Mouse (Mus musculus) intestine, embryonic 16.5 days (tissue): ENCODE data around the gene Borcs7. TPM values are rescaled to one million over a fixed set of nuclear protein-coding genes. Genes with fewer than 3 reads are reported as not detected.
A peak's percentile ranks its signal among the peaks of the same experiment; 100 is the strongest.

Experiments
- ATAC-seq: fragments of 200-750 bp; cut with Nextera tagmentation; 2 replicates; pipeline ENCODE4 v1.8.0; 2017; ENCODE audit warnings: moderate TSS enrichment, moderate library complexity
- H3K27ac ChIP-seq: fragments of 300-500 bp; sonication (generic); 2 replicates; pipeline ENCODE4 v1.5.1; 2014; ENCODE audit warnings: mild to moderate bottlenecking, low read length
- H3K27me3 ChIP-seq: fragments of 300-500 bp; sonication (generic); replicated peaks from 2 replicates; pipeline ENCODE4 v1.6.1; 2014; ENCODE audit warnings: low read length, control low read depth, mixed read lengths; ENCODE audit not compliant: control insufficient read depth, insufficient read depth
- H3K36me3 ChIP-seq: fragments of 300-500 bp; sonication (generic); 2 replicates; pipeline ENCODE4 v1.6.1; 2014; ENCODE audit warnings: low read length, control low read depth; ENCODE audit not compliant: control insufficient read depth, insufficient read depth
- H3K4me1 ChIP-seq: fragments of 300-500 bp; sonication (generic); 2 replicates; pipeline ENCODE4 v1.6.1; 2014; ENCODE audit warnings: low read length, control low read depth, mixed read lengths; ENCODE audit not compliant: control insufficient read depth, insufficient read depth
- H3K4me2 ChIP-seq: fragments of 300-500 bp; sonication (generic); 2 replicates; pipeline ENCODE4 v1.6.1; 2014; ENCODE audit warnings: low read depth, low read length, control low read depth
- H3K4me3 ChIP-seq: fragments of 300-500 bp; sonication (generic); 2 replicates; pipeline ENCODE4 v1.5.1; 2014; ENCODE audit warnings: mild to moderate bottlenecking, low read length
- H3K9ac ChIP-seq: fragments of 300-500 bp; sonication (generic); 2 replicates; pipeline ENCODE4 v1.6.1; 2014; ENCODE audit warnings: low read depth, low read length
- H3K9me3 ChIP-seq: fragments of 300-500 bp; sonication (generic); 2 replicates; pipeline ENCODE4 v1.6.1; 2016; ENCODE audit warnings: low read length, control low read depth; ENCODE audit not compliant: control insufficient read depth
- WGBS: fragments of 180-500 bp; shearing (Covaris S2); extraction: QIAGEN DNeasy Blood & Tissue Kit; methylation state at CpG from one replicate; pipeline ENCODE4 v1.1.7; 2014; 5-methylcytosine and 5-hydroxymethylcytosine counted together
- polyA plus RNA-seq: library from polyadenylated mRNA; unstranded; fragments of >200 nt; fragmentation: Nextera tagmentation; extraction: Ambion mirVana; gene quantifications from 2 replicates; pipeline ENCODE4 v1.2.1, GENCODE M21; 2015

Gene Borcs7
- polyA plus RNA-seq, 1 experiment from 2014 or later, result 14.0 TPM

DNA sequence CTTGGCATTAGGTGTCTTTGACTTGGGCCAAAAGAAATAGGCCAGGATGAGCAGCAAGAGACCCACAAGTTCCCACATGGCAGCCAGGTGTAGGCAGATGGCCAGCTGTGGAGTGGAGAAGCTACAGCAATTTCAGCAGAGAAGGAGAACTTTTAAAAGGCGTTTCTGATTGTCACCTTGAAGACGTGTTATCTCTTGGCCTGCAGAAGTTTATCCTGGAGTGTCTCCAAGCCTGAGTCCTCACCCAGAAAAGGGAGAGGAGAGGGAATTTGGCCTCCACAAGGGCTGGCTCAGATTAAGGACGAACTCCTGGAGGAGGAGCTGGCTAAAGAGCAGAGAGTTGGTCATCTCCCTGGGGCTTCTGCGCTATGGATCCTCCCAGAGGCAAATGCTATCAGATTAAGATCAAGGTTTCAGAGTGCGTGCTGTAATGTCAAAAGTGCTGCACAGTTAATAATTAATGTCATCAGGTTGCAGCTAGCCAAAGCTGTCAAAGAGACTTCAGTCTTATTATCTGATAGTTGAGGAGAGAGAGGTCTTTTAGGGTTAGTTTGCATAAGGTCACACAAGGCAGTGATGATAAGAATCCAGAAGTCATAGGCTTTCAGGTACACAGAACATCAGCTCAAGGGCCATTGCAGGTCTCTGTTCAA is 16.8 kb upstream of the Borcs7 start, which contains the start of gene Cyp17a1:
Gene Cyp17a1, minus strand, starts transcription at position 407 of the 653 bp plus-strand sequence.
- H3K9ac ChIP-seq, result no peak within 1 kb of the TSS
- 0 out of 2 replicates have a peak, but pooled peaks have one; percentile 48 for ATAC-seq
- H3K27ac ChIP-seq, result no peak within 1 kb of the TSS
- H3K27me3 ChIP-seq, result no peaks in the 10 kb centered on the region; the same call in 1 of the 2 replicates
- WGBS, result 38% methylated on average over 5 of the region's 5 CpGs
- H3K4me1 ChIP-seq, result no peaks in the 10 kb centered on the region
- no peaks in the 10 kb centered on the region for H3K9me3 ChIP-seq
- no peak within 1 kb of the TSS for H3K4me2 ChIP-seq
- no peak within 1 kb of the TSS for H3K4me3 ChIP-seq
- no peaks in the 10 kb centered on the region for H3K36me3 ChIP-seq

DNA sequence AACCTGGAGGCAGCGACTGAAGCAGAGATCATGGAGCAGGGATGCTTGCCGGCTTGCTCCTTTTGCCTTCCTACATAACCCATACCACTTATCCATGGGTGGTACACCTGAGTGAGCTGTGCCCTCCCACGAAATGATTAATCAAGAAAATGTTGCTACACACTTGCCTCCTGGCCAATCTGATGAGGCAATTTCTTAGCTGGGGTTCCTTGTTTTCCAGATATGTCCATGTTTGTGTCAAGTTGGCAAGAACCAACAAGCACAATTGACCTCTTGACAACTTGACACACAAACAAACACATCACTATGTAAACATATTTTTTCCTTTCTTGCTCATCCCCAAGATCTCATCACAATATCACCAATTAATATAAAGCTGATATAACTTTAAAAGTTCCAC is 14.1 kb upstream of the Borcs7 start:
- H3K27me3 ChIP-seq, result no peaks in the 10 kb centered on the region; the same call in 1 of the 2 replicates
- no peaks in the 10 kb centered on the region for H3K9me3 ChIP-seq
- no peaks in the 10 kb centered on the region for H3K36me3 ChIP-seq
- WGBS, result 88% methylated on average over 3 of the region's 3 CpGs
- ATAC-seq, result no peak
- H3K4me3 ChIP-seq, result no peak overlapping the region
- no peak overlapping the region for H3K4me2 ChIP-seq
- H3K9ac ChIP-seq, result no peak overlapping the region
- no peak overlapping the region for H3K27ac ChIP-seq
- H3K4me1 ChIP-seq, result peaks cover 3% of the 10 kb centered on the region; the same call in 1 of the 2 replicates

GRCm38 (mm10) chr19:46679720-46680383 is 9.9 kb upstream of the Borcs7 start:
- peak overlapping the region; percentile 37 for H3K4me3 ChIP-seq
- peak overlapping the region; percentile 43; the same call in 1 of the 2 replicates for H3K9ac ChIP-seq
- H3K36me3 ChIP-seq, result no peaks in the 10 kb centered on the region
- H3K9me3 ChIP-seq, result no peaks in the 10 kb centered on the region
- no peaks in the 10 kb centered on the region for H3K27me3 ChIP-seq
- peaks cover 3% of the 10 kb centered on the region; the same call in 1 of the 2 replicates for H3K4me1 ChIP-seq
- peak; percentile 97 for ATAC-seq
- 41% methylated on average over 12 of the region's 12 CpGs for WGBS
- peak overlapping the region; percentile 77 for H3K27ac ChIP-seq
- peak overlapping the region; percentile 50 for H3K4me2 ChIP-seq

GRCm38 (mm10) chr19:46690387-46690786 is 681 bp downstream of the Borcs7 start:
- WGBS, result 71% methylated on average over 11 of the region's 11 CpGs
- peak overlapping the region; percentile 75 for H3K4me3 ChIP-seq
- H3K4me2 ChIP-seq, result peak overlapping the region; percentile 61
- H3K27me3 ChIP-seq, result no peaks in the 10 kb centered on the region
- H3K36me3 ChIP-seq, result no peaks in the 10 kb centered on the region
- H3K27ac ChIP-seq, result no peak overlapping the region
- no peaks in the 10 kb centered on the region for H3K9me3 ChIP-seq
- peaks cover 4% of the 10 kb centered on the region; the same call in 1 of the 2 replicates for H3K4me1 ChIP-seq
- ATAC-seq, result peak; percentile 19
- peak overlapping the region; percentile 87 for H3K9ac ChIP-seq

DNA sequence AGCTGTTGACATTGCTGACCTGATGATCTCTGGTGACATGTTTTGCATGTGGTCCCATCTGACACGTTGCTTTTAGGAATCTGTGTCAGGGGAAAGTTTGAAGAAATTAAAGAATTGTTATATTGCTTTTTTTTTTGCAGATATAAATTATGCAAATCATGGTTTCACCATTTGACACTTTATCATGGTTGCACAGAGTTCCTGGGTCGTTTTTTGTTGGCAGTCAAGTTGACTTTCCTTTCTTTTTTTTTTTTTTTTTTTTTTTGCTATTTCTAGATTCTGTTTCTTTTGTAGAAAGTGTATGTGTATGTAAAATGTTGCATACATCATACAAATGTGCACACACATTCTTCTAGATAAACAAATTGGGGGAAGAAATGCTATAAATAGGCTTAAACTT is 1.4 kb downstream of the Borcs7 start:
- H3K4me1 ChIP-seq, result peaks cover 4% of the 10 kb centered on the region; the same call in 1 of the 2 replicates
- no peaks in the 10 kb centered on the region for H3K36me3 ChIP-seq
- H3K4me2 ChIP-seq, result no peak overlapping the region
- no peaks in the 10 kb centered on the region for H3K9me3 ChIP-seq
- WGBS, result 69% methylated on average over 2 of the region's 2 CpGs
- H3K9ac ChIP-seq, result no peak overlapping the region
- no peaks in the 10 kb centered on the region for H3K27me3 ChIP-seq
- no peak overlapping the region for H3K27ac ChIP-seq
- no peak for ATAC-seq
- H3K4me3 ChIP-seq, result no peak overlapping the region

DNA sequence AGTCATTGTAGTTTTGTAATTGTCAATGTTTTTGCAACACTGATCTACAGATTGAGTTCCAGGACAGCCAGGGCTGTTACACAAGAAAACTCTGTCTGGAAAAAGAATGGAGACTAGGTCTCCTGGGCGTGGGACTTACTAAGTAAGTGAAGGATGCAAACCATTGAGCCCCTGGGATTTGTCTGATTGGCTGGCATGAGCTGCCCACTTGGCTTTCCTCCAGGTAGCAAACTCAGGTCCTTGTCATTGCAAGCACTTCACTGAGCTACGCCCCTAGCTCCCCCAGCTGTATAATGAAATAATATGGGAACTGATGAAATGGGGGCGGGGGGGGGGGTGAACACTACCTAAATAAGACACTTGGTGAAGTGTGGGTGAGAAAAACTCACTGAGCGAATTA is 3.4 kb downstream of the Borcs7 start:
- WGBS, result 89% methylated on average over 4 of the region's 4 CpGs
- no peak overlapping the region for H3K9ac ChIP-seq
- H3K4me3 ChIP-seq, result no peak overlapping the region
- H3K27me3 ChIP-seq, result no peaks in the 10 kb centered on the region
- no peaks in the 10 kb centered on the region for H3K9me3 ChIP-seq
- no peak overlapping the region for H3K4me2 ChIP-seq
- H3K36me3 ChIP-seq, result no peaks in the 10 kb centered on the region
- ATAC-seq, result no peak
- H3K4me1 ChIP-seq, result peaks cover 4% of the 10 kb centered on the region; the same call in 1 of the 2 replicates
- no peak overlapping the region for H3K27ac ChIP-seq

DNA sequence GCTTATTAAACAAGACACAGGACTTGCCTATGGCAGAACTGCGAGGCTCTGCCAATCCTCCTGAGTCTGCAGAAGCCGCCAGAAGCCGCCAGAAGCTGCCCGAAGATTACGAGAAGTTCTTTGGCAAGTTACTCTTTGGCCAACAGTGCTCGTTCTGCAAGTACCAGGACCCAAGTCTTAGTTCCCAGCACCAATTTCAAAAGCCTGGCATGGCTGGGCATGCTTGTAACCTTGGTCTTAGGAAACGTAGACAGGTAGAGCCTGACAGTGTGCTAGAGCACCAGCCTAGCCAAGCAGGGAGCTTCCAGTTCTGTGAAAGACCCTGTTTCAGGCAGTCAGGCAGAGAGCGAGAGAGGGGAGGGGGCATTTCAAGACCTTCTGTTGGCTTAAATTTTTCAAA is 6.8 kb downstream of the Borcs7 start:
- H3K27ac ChIP-seq, result no peak overlapping the region
- 94% methylated on average over 8 of the region's 8 CpGs for WGBS
- H3K4me1 ChIP-seq, result no peaks in the 10 kb centered on the region
- H3K9me3 ChIP-seq, result no peaks in the 10 kb centered on the region
- H3K9ac ChIP-seq, result no peak overlapping the region
- H3K27me3 ChIP-seq, result no peaks in the 10 kb centered on the region
- no peaks in the 10 kb centered on the region for H3K36me3 ChIP-seq
- H3K4me2 ChIP-seq, result no peak overlapping the region
- no peak for ATAC-seq
- H3K4me3 ChIP-seq, result no peak overlapping the region

- H3K27ac ChIP-seq, result no peak overlapping the region
- H3K9ac ChIP-seq, result no peak overlapping the region
- WGBS, result 91% methylated on average over 7 of the region's 7 CpGs
- H3K4me3 ChIP-seq, result no peak overlapping the region
- no peaks in the 10 kb centered on the region for H3K4me1 ChIP-seq
- H3K4me2 ChIP-seq, result no peak overlapping the region
- H3K27me3 ChIP-seq, result no peaks in the 10 kb centered on the region
- no peaks in the 10 kb centered on the region for H3K9me3 ChIP-seq
- no peak for ATAC-seq
- H3K36me3 ChIP-seq, result no peaks in the 10 kb centered on the region
These were observed 7.2 kb downstream of the Borcs7 start for GRCm38 (mm10) chr19:46696943-46697342.

DNA sequence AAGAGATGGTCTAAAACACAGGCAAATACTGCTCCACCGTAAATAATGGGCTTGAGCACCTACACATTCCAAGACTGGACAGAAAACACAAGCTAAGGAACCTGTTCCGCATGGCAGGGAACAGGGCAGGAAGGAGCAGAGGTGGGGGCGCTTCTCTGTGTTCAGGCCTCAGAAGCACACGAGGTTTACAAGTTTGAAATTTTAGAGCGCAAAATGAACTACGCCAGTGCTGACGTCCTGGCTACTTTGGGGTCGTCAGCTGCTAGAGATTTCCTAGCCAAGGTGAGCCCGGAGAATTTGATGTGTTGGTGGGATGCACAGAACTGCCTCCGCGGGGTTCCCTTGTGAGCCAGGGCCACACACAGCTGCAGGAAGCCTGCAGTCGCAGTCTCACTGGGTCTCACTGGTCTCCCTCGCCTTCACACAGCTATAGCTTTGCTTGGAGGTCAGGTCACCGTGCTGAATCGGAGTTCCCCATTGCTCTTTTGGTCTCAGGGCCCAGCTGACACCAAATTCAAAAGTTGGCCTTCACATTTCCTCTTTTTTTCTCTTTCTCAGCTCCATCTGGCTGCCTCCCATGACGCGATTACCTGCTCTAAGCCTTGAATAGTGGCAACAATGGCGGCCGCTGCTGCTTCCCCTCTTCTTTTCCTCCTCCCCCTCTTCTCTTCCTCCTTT is 8.3 kb downstream of the Borcs7 start:
- Histone ChIP-seq H3K9ac (no peak overlapping the region), H3K27me3 (no peaks in the 10 kb centered on the region), H3K9me3 (no peaks in the 10 kb centered on the region), H3K4me1 (no peaks in the 10 kb centered on the region), H3K36me3 (no peaks in the 10 kb centered on the region), H3K4me3 (no peak overlapping the region), H3K27ac (no peak overlapping the region), H3K4me2 (no peak overlapping the region)
- WGBS, result 53% methylated on average over 19 of the region's 19 CpGs
- ATAC-seq, result no peak
